Mouse (Mus musculus) C2C12 (cell line): ENCODE measurements around the gene Smim23.

Experiments used
- CEBPB ChIP-seq: IDR thresholded peaks from one replicate; pipeline ENCODE4 v1.6.1; 2011; ENCODE audit warnings: low read depth, mild to moderate bottlenecking, control low read depth, moderate library complexity
- CTCF ChIP-seq: IDR thresholded peaks from one replicate; pipeline ENCODE4 v1.5.1; 2011; ENCODE audit not compliant: control insufficient read depth, insufficient read depth, insufficient read length
- MAX ChIP-seq: IDR thresholded peaks from one replicate; pipeline ENCODE4 v1.6.1; 2011; ENCODE audit warnings: mild to moderate bottlenecking, control low read depth
- MYOD1 ChIP-seq: IDR thresholded peaks from one replicate; pipeline ENCODE4 v1.6.1; 2011; ENCODE audit warnings: low read depth; ENCODE audit not compliant: control insufficient read depth, insufficient read length
- MYOG ChIP-seq: IDR thresholded peaks from one replicate; pipeline ENCODE4 v1.6.1; 2011; ENCODE audit not compliant: control insufficient read depth, insufficient read length; ENCODE audit errors: extremely low read depth
- USF1 ChIP-seq: IDR thresholded peaks from one replicate; pipeline ENCODE4 v1.6.1; 2011; ENCODE audit warnings: low read depth, mild to moderate bottlenecking, control low read depth, moderate library complexity

DNA sequence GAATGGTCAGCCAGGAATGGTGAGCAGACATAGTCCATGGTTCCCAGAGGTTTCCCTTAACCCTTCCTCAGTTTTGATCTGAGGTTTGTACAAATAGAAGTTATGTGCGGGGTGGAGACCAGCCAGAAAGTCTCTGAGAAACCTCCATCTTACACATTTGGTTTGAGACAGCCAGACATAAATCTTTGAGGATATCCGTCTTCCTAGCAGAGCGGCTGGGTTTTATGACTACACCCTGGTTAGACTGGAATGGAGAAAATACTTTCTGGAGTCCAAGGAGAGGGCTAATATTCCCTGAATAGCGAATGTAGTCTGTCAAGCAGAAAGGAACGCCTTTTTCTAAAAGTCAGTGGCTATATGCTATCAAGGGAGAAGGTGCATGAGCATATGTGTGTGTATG, 16.8 kb upstream of the Smim23 start:
- TF ChIP-seq USF1 (no peak), MAX (no peak), MYOG (no peak), CTCF (no peak), MYOD1 (no peak), CEBPB (no peak)
